Mouse (Mus musculus) lung, adult 18-20 months (tissue): ENCODE data around the gene Srf.

Experiments used
- DNase-seq, 2 experiments: peaks; one replicate each; pipeline ENCODE4 v3.0.0; 2022; ENCODE audit warnings: mixed read lengths in 2 of 2

Srf gene

GRCm38 (mm10) chr17:46554977-46555672 lies 850 bp downstream of the Srf start:
- DNase-seq = peak; percentile 32 to 46

GRCm38 (mm10) chr17:46554646-46554976 lies 1.4 kb downstream of the Srf start:
- peak in 1 of 2 experiments; percentile 40 for DNase-seq

GRCm38 (mm10) chr17:46553926-46554325 lies 2.0 kb downstream of the Srf start:
- DNase-seq = no peak

- peak in 1 of 2 experiments; percentile 13 for DNase-seq
Observed at GRCm38 (mm10) chr17:46553469-46553868, 2.5 kb downstream of the Srf start.

GRCm38 (mm10) chr17:46552841-46553423 lies 3.0 kb downstream of the Srf start:
- DNase-seq = peak; percentile 93 to 96

- DNase-seq = no peak
Observed at GRCm38 (mm10) chr17:46552151-46552550, 3.8 kb downstream of the Srf start.

- no peak for DNase-seq
Observed at GRCm38 (mm10) chr17:46551369-46551768, 4.6 kb downstream of the Srf start.

- DNase-seq = no peak
Observed at GRCm38 (mm10) chr17:46550904-46551303, 5.1 kb downstream of the Srf start.

GRCm38 (mm10) chr17:46549642-46550041 lies 6.3 kb downstream of the Srf start:
- DNase-seq = no peak

GRCm38 (mm10) chr17:46549193-46549592 lies 6.8 kb downstream of the Srf start:
- DNase-seq = peak in 1 of 2 experiments; percentile 28

- no peak for DNase-seq
Observed at GRCm38 (mm10) chr17:46548741-46549140, 7.2 kb downstream of the Srf start.

GRCm38 (mm10) chr17:46547923-46548322 lies 8.1 kb downstream of the Srf start:
- no peak for DNase-seq

- peak in 1 of 2 experiments; percentile 34 for DNase-seq
Observed at GRCm38 (mm10) chr17:46546995-46547394, 9.0 kb downstream of the Srf start.

GRCm38 (mm10) chr17:46546591-46546990 lies 9.4 kb downstream of the Srf start:
- no peak for DNase-seq

GRCm38 (mm10) chr17:46545813-46546564 lies 10.0 kb downstream of the Srf start, which contains the start of gene Cul9:
TSS of gene Cul9 (minus strand) at chr17:46546388.
- DNase-seq = peak; percentile 71 to 81

- no peak for DNase-seq
Observed at GRCm38 (mm10) chr17:46543661-46544060, 12.3 kb downstream of the Srf start.

- DNase-seq = peak; percentile 57 to 78
Observed at GRCm38 (mm10) chr17:46525579-46526307, 30.2 kb downstream of the Srf start.

GRCm38 (mm10) chr17:46525065-46525464 lies 30.9 kb downstream of the Srf start:
- no peak for DNase-seq

GRCm38 (mm10) chr17:46521963-46522668 lies 33.9 kb downstream of the Srf start:
- DNase-seq = peak; percentile 30 to 59

- no peak for DNase-seq
Observed at GRCm38 (mm10) chr17:46521174-46521573, 34.8 kb downstream of the Srf start.

- DNase-seq = no peak
Observed at GRCm38 (mm10) chr17:46520385-46520979, 35.5 kb downstream of the Srf start.

GRCm38 (mm10) chr17:46519971-46520370 lies 36.0 kb downstream of the Srf start:
- no peak for DNase-seq
